Mouse (Mus musculus) CH12.LX (cell line): ENCODE results near the gene Mcm5.

Source experiments
- CHD1 ChIP-seq: IDR thresholded peaks from 2 replicates; pipeline ENCODE4 v1.6.1; 2012; ENCODE audit warnings: low read depth, low read length, improper control_type of control experiment, inconsistent platforms
- CTCF ChIP-seq, 2 experiments: IDR thresholded peaks in 1 of 2; conservative IDR thresholded peaks in 1 of 2; 2 replicates each; pipeline ENCODE4 v1.5.1; 2011 to 2012; ENCODE audit warnings: low read depth in 2 of 2, low read length in 2 of 2, improper control_type of control experiment in 1 of 2, inconsistent platforms in 1 of 2, mild to moderate bottlenecking in 1 of 2, moderate library complexity in 1 of 2
- EP300 ChIP-seq: IDR thresholded peaks from 2 replicates; pipeline ENCODE4 v1.6.1; 2011; ENCODE audit warnings: low read length, improper control_type of control experiment
- GABPA ChIP-seq: IDR thresholded peaks from 2 replicates; pipeline ENCODE4 v1.6.1; 2012; ENCODE audit warnings: low read depth, low read length, improper control_type of control experiment, inconsistent platforms; ENCODE audit not compliant: insufficient replicate concordance
- HCFC1 ChIP-seq: IDR thresholded peaks from 2 replicates; pipeline ENCODE4 v1.6.1; 2012; ENCODE audit warnings: low read depth, mild to moderate bottlenecking, inconsistent platforms, low read length, improper control_type of control experiment
- MAFK ChIP-seq: IDR thresholded peaks from 2 replicates; pipeline ENCODE4 v1.6.1; 2011; ENCODE audit warnings: low read length, improper control_type of control experiment; ENCODE audit not compliant: insufficient replicate concordance
- MEF2A ChIP-seq: IDR thresholded peaks from 2 replicates; pipeline ENCODE4 v1.6.1; 2014; ENCODE audit warnings: low read depth, mild to moderate bottlenecking, inconsistent platforms, low read length, improper control_type of control experiment, borderline replicate concordance
- MYC ChIP-seq: IDR thresholded peaks from 2 replicates; pipeline ENCODE4 v1.6.1; 2011; ENCODE audit warnings: low read depth, mild to moderate bottlenecking, improper control_type of control experiment, low read length
- POLR2A ChIP-seq: IDR thresholded peaks from 2 replicates; pipeline ENCODE4 v1.6.1; 2011; ENCODE audit warnings: low read depth, mild to moderate bottlenecking, improper control_type of control experiment, low read length
- USF1 ChIP-seq: IDR thresholded peaks from 2 replicates; pipeline ENCODE4 v1.6.1; 2014; ENCODE audit warnings: low read depth, mild to moderate bottlenecking, inconsistent platforms, low read length, improper control_type of control experiment
- ZNF384 ChIP-seq: IDR thresholded peaks from 2 replicates; pipeline ENCODE4 v1.6.1; 2012; ENCODE audit warnings: low read depth, low read length, improper control_type of control experiment, inconsistent platforms

- TF ChIP-seq EP300 = no peak
- TF ChIP-seq GABPA = no peak
- TF ChIP-seq POLR2A = no peak
- no peak for TF ChIP-seq ZNF384
- TF ChIP-seq HCFC1 = no peak
- TF ChIP-seq CTCF (conservative IDR thresholded peaks at IDR 0.05 in 1 of 2, IDR thresholded peaks at IDR 0.05 in 1 of 2; ENCODE audit: low read depth in 2 of 2, low read length in 2 of 2) = no peak
- TF ChIP-seq MAFK = no peak
- no peak for TF ChIP-seq USF1
- TF ChIP-seq MEF2A = no peak
- TF ChIP-seq MYC = no peak
- TF ChIP-seq CHD1 = no peak
Measured at GRCm38 (mm10) chr8:75136256-75136655, 26.9 kb downstream of the Mcm5 start.
